Mouse (Mus musculus) small intestine, adult 2 months (tissue): ENCODE results near the gene Fnbp1. TPM values are rescaled to one million over a fixed set of nuclear protein-coding genes. Genes with fewer than 3 reads are reported as not detected.

ENCODE experiments used
- H3K27ac ChIP-seq: fragments of 200-500 bp; 2 replicates; pipeline ENCODE4 v1.5.1; 2012; ENCODE audit warnings: low read depth, low read length, control low read depth, inconsistent platforms; ENCODE audit not compliant: insufficient read depth
- H3K27me3 ChIP-seq: fragments of 200-500 bp; 2 replicates; pipeline ENCODE4 v1.6.1; 2012; ENCODE audit warnings: mild to moderate bottlenecking, moderate library complexity, low read length, inconsistent platforms; ENCODE audit not compliant: control insufficient read depth, insufficient read depth
- H3K36me3 ChIP-seq: fragments of 200-500 bp; 2 replicates; pipeline ENCODE4 v1.6.1; 2012; ENCODE audit warnings: mild to moderate bottlenecking, low read length, control low read depth, inconsistent platforms; ENCODE audit not compliant: control insufficient read depth, insufficient read depth
- H3K4me1 ChIP-seq: fragments of 200-500 bp; 2 replicates; pipeline ENCODE4 v1.6.1; 2012; ENCODE audit warnings: low read length, inconsistent platforms, mixed read lengths; ENCODE audit not compliant: control insufficient read depth, insufficient read depth, insufficient read length
- H3K4me3 ChIP-seq: fragments of 200-500 bp; 2 replicates; pipeline ENCODE4 v1.5.1; 2012; ENCODE audit warnings: low read depth, mild to moderate bottlenecking, control low read depth, inconsistent platforms, low read length, moderate library complexity
- CTCF ChIP-seq: fragments of 200-500 bp; IDR thresholded peaks from 2 replicates; pipeline ENCODE4 v1.5.1; 2012; ENCODE audit warnings: low read depth, mild to moderate bottlenecking, control low read depth, inconsistent platforms, low read length, moderate library complexity, mixed read lengths; ENCODE audit not compliant: insufficient replicate concordance, insufficient read length; ENCODE audit errors: extremely low read depth
- POLR2A ChIP-seq: fragments of 200-500 bp; IDR thresholded peaks from 2 replicates; pipeline ENCODE4 v1.6.1; 2012; ENCODE audit warnings: low read depth, mild to moderate bottlenecking, control low read depth, inconsistent platforms, low read length, moderate library complexity
- WGBS: fragments of 180-500 bp; shearing (Covaris S2); methylation state at CpG from one replicate; pipeline ENCODE4 v1.1.7; 2018; 5-methylcytosine and 5-hydroxymethylcytosine counted together
- polyA plus RNA-seq: library from polyadenylated mRNA; depleted of rRNA; stranded (reverse); fragments of >200 nt; gene quantifications from 2 replicates; pipeline ENCODE4 v1.2.3, GENCODE M21; 2012

Gene Fnbp1
- polyA plus RNA-seq, 1 experiment, result 28.6 TPM

- H3K27me3 ChIP-seq, result no peaks in the 10 kb centered on the region
- peak overlapping the region; percentile 8; the same call in 1 of the 2 replicates for H3K4me3 ChIP-seq
- H3K36me3 ChIP-seq, result no peaks in the 10 kb centered on the region
- H3K27ac ChIP-seq, result peak overlapping the region; percentile 25; the same call in 1 of the 2 replicates
- TF ChIP-seq POLR2A (no peak), CTCF (no peak)
- WGBS, result 75% methylated on average over 12 of the region's 12 CpGs
- H3K4me1 ChIP-seq, result peaks cover 10% of the 10 kb centered on the region
These were observed 1.6 kb downstream of the Fnbp1 start for GRCm38 (mm10) chr2:31139991-31140771.

- Histone ChIP-seq H3K27ac (peak overlapping the region; percentile 27; the same call in 1 of the 2 replicates), H3K36me3 (no peaks in the 10 kb centered on the region), H3K27me3 (no peaks in the 10 kb centered on the region), H3K4me3 (peak overlapping the region; percentile 38), H3K4me1 (peaks cover 10% of the 10 kb centered on the region)
- 70% methylated on average over 10 of the region's 10 CpGs for WGBS
- TF ChIP-seq CTCF (no peak), POLR2A (no peak)
These were observed 2.6 kb downstream of the Fnbp1 start for GRCm38 (mm10) chr2:31139174-31139632.

GRCm38 (mm10) chr2:31137018-31137590 lies 4.7 kb downstream of the Fnbp1 start:
- WGBS, result 77% methylated on average over 14 of the region's 14 CpGs
- Histone ChIP-seq H3K36me3 (no peaks in the 10 kb centered on the region), H3K4me1 (peaks cover 10% of the 10 kb centered on the region), H3K4me3 (no peak overlapping the region), H3K27me3 (no peaks in the 10 kb centered on the region), H3K27ac (no peak overlapping the region)
- TF ChIP-seq POLR2A (no peak), CTCF (no peak)

GRCm38 (mm10) chr2:31136338-31136737 lies 5.5 kb downstream of the Fnbp1 start:
- no peak overlapping the region for H3K4me3 ChIP-seq
- no peak for TF ChIP-seq POLR2A
- TF ChIP-seq CTCF, result no peak
- no peaks in the 10 kb centered on the region for H3K27me3 ChIP-seq
- H3K36me3 ChIP-seq, result no peaks in the 10 kb centered on the region
- whole genome bisulfite sequencing, result 38% methylated on average over 13 of the region's 13 CpGs
- H3K4me1 ChIP-seq, result peaks cover 11% of the 10 kb centered on the region
- no peak overlapping the region for H3K27ac ChIP-seq

DNA sequence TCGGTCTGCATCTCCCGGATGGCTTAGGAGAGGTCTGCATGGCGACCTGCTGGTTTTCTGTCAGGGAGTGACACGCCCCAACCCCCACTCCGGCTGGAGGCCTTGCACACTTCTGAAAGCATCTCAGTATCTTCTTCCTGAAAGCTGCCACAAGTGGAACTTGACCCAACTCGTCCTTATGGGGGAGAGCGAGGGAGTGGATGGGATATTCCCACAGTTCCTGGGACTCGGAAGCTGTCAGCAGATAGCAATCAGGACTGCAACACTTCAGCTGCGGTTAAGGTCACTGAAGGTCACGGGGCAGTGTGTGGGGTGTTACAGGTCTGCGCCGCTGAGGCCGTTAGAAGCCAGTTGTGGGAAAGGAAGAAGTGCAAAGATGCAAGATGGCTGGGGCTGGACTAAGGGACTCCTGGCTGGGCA lies 6.3 kb downstream of the Fnbp1 start:
- 75% methylated on average over 13 of the region's 13 CpGs for WGBS
- TF ChIP-seq POLR2A (no peak), CTCF (no peak)
- peaks cover 12% of the 10 kb centered on the region; the same call in 1 of the 2 replicates for H3K4me1 ChIP-seq

DNA sequence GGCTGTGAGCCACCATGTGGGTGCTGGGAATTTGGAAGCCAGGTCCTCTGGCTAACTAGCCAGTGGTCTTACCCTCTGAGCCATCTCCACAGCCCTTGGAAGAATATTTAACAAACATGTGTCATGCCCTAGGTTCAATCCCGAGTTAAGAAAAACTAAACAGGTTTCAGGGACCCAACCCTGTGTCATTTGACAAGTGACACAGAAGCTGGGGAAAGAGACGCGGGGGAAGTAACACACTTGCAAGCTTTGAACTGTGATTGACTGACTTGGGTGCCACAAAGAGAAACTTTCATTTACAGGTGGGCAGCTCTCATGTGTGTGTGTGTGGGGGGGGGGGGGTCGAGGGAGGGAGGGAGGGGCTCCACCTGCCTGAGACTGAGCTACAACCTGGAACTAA lies 7.8 kb downstream of the Fnbp1 start:
- no peaks in the 10 kb centered on the region for H3K27me3 ChIP-seq
- H3K36me3 ChIP-seq, result no peaks in the 10 kb centered on the region
- WGBS, result 57% methylated on average over 4 of the region's 4 CpGs
- H3K4me3 ChIP-seq, result no peak overlapping the region
- H3K27ac ChIP-seq, result no peak overlapping the region
- peaks cover 20% of the 10 kb centered on the region for H3K4me1 ChIP-seq
- TF ChIP-seq CTCF (no peak), POLR2A (no peak)

More for the DNA sequence above, 6.3 kb downstream of the Fnbp1 start:
- no peak overlapping the region for H3K4me3 ChIP-seq
- no peaks in the 10 kb centered on the region for H3K36me3 ChIP-seq
- H3K27me3 ChIP-seq, result no peaks in the 10 kb centered on the region
- no peak overlapping the region for H3K27ac ChIP-seq

- H3K27ac ChIP-seq, result no peak overlapping the region
- WGBS, result 73% methylated on average over 8 of the region's 8 CpGs
- H3K4me3 ChIP-seq, result no peak overlapping the region
- TF ChIP-seq POLR2A (no peak), CTCF (no peak)
- H3K27me3 ChIP-seq, result no peaks in the 10 kb centered on the region
- H3K36me3 ChIP-seq, result no peaks in the 10 kb centered on the region
- H3K4me1 ChIP-seq, result peaks cover 20% of the 10 kb centered on the region
These were observed 9.1 kb downstream of the Fnbp1 start for GRCm38 (mm10) chr2:31132682-31133081.
